Mouse (Mus musculus) erythroblast, embryonic 14.5 days (primary cell): ENCODE measurements at regions not wholly inside any gene's neighbourhood (a gene's known extent, or its start where the extent isn't known, plus 50 kb on each side); places are given as distances from the start of the nearest gene placed in this dataset.

Experiments used
- GATA1 ChIP-seq: IDR thresholded peaks from 2 replicates; pipeline ENCODE4 v1.6.1; 2012; ENCODE audit warnings: low read length, inconsistent platforms, mixed read lengths
- TAL1 ChIP-seq: IDR thresholded peaks from 3 replicates; pipeline ENCODE4 v1.6.1; 2012; ENCODE audit warnings: low read length, inconsistent platforms, mixed read lengths

DNA sequence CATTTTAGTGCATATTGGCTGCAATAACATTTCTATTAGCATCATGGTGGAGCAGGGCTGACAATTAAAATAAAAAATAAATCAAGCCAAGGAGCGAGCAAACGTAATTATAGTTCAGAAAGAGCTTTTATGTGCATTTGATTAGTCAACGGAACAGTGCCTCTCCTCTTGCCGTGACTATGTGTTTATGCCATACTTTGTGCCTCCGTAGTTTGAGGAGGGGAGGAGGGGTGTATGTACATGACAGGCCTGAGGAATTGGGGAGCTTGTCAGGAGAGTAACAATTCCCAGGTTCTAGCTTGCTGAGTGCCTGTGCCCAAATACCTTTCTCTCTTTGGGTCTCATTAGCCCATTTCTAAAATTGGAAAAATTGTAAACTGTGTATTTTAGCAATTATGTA lies 111.1 kb upstream of the Irx6 start:
- TF ChIP-seq GATA1, result no peak
- no peak for TF ChIP-seq TAL1
